Mouse (Mus musculus): Measurements from ENCODE around the gene Gstm3. TPM values are rescaled to one million over a fixed set of nuclear protein-coding genes. Genes with fewer than 3 reads are reported as not detected.
"Not testable (repeated sequence)": the region's sequence is repeated elsewhere in the genome, so short reads cannot be mapped to it uniquely, and the experiment has no call there.

Gstm3 gene
- polyA plus RNA-seq, 1 experiment from 2014 or later: 183 TPM

- 63% methylated on average over 2 of the region's 2 CpGs for WGBS
- Histone ChIP-seq H3K36me3 (ENCODE audit: control insufficient read depth, insufficient read depth, low read length) (no peaks in the 10 kb centered on the region), H3K4me2 (ENCODE audit: low read depth, low read length) (no peak overlapping the region), H3K4me1 (ENCODE audit: control insufficient read depth, insufficient read depth, low read length) (0 out of 2 replicates have a peak, but pooled peaks cover 9% of the 10 kb centered on the region), H3K9ac (ENCODE audit: low read depth, low read length) (no peak overlapping the region), H3K4me3 (ENCODE audit: low read length) (no peak overlapping the region), H3K27ac (ENCODE audit: low read length) (no peak overlapping the region), H3K27me3 (replicated peaks; ENCODE audit: control insufficient read depth, insufficient read depth, low read length) (no peaks in the 10 kb centered on the region), H3K9me3 (ENCODE audit: control insufficient read depth, low read length) (no peaks in the 10 kb centered on the region)
- ATAC-seq: no peak
Observed at GRCm38 (mm10) chr3:108010286-108010685, 41.2 kb upstream of the Gstm3 start.

- Histone ChIP-seq H3K9ac (ENCODE audit: low read depth, low read length) (no peak overlapping the region), H3K4me1 (ENCODE audit: control insufficient read depth, insufficient read depth, low read length) (no peaks in the 10 kb centered on the region), H3K9me3 (ENCODE audit: control insufficient read depth, low read length) (no peaks in the 10 kb centered on the region), H3K4me3 (ENCODE audit: low read length) (no peak overlapping the region), H3K4me2 (ENCODE audit: low read depth, low read length) (no peak overlapping the region), H3K27ac (ENCODE audit: low read length) (no peak overlapping the region), H3K36me3 (ENCODE audit: control insufficient read depth, insufficient read depth, low read length) (no peaks in the 10 kb centered on the region), H3K27me3 (replicated peaks; ENCODE audit: control insufficient read depth, insufficient read depth, low read length) (no peaks in the 10 kb centered on the region)
- no peak for ATAC-seq
- 62% methylated on average over 8 of the region's 8 CpGs for WGBS
Observed at GRCm38 (mm10) chr3:108002021-108002420, 32.9 kb upstream of the Gstm3 start.

- WGBS: 67% methylated on average over 3 of the region's 3 CpGs
- Histone ChIP-seq H3K9ac (ENCODE audit: low read depth, low read length) (no peak overlapping the region), H3K27me3 (replicated peaks; ENCODE audit: control insufficient read depth, insufficient read depth, low read length) (no peaks in the 10 kb centered on the region), H3K27ac (ENCODE audit: low read length) (no peak overlapping the region), H3K4me3 (ENCODE audit: low read length) (no peak overlapping the region), H3K4me2 (ENCODE audit: low read depth, low read length) (no peak overlapping the region), H3K36me3 (ENCODE audit: control insufficient read depth, insufficient read depth, low read length) (no peaks in the 10 kb centered on the region), H3K4me1 (ENCODE audit: control insufficient read depth, insufficient read depth, low read length) (no peaks in the 10 kb centered on the region), H3K9me3 (ENCODE audit: control insufficient read depth, low read length) (no peaks in the 10 kb centered on the region)
- ATAC-seq: no peak
Observed at GRCm38 (mm10) chr3:107999491-107999890, 30.4 kb upstream of the Gstm3 start.

- Histone ChIP-seq H3K36me3 (ENCODE audit: control insufficient read depth, insufficient read depth, low read length) (no peaks in the 10 kb centered on the region), H3K9me3 (ENCODE audit: control insufficient read depth, low read length) (no peaks in the 10 kb centered on the region)
- 86% methylated on average over 3 of the region's 3 CpGs for WGBS
Observed at GRCm38 (mm10) chr3:107998591-107998990, 29.5 kb upstream of the Gstm3 start.

GRCm38 (mm10) chr3:107996576-107996975 lies 27.5 kb upstream of the Gstm3 start:
- ATAC-seq: no peak
- Histone ChIP-seq H3K27ac (ENCODE audit: low read length) (no peak overlapping the region), H3K9me3 (ENCODE audit: control insufficient read depth, low read length) (no peaks in the 10 kb centered on the region), H3K4me2 (ENCODE audit: low read depth, low read length) (no peak overlapping the region), H3K4me1 (ENCODE audit: control insufficient read depth, insufficient read depth, low read length) (no peaks in the 10 kb centered on the region), H3K4me3 (ENCODE audit: low read length) (no peak overlapping the region), H3K36me3 (ENCODE audit: control insufficient read depth, insufficient read depth, low read length) (no peaks in the 10 kb centered on the region), H3K9ac (ENCODE audit: low read depth, low read length) (no peak overlapping the region), H3K27me3 (replicated peaks; ENCODE audit: control insufficient read depth, insufficient read depth, low read length) (no peaks in the 10 kb centered on the region)
- WGBS: 77% methylated on average over 4 of the region's 4 CpGs

More at GRCm38 (mm10) chr3:107998591-107998990, 29.5 kb upstream of the Gstm3 start:
- Histone ChIP-seq H3K27me3 (replicated peaks; ENCODE audit: control insufficient read depth, insufficient read depth, low read length) (no peaks in the 10 kb centered on the region), H3K4me3 (ENCODE audit: low read length) (no peak overlapping the region), H3K4me2 (ENCODE audit: low read depth, low read length) (no peak overlapping the region), H3K27ac (ENCODE audit: low read length) (no peak overlapping the region), H3K9ac (ENCODE audit: low read depth, low read length) (no peak overlapping the region), H3K4me1 (ENCODE audit: control insufficient read depth, insufficient read depth, low read length) (no peaks in the 10 kb centered on the region)
- no peak for ATAC-seq

- WGBS: 89% methylated on average over 2 of the region's 2 CpGs
- not testable (repeated sequence) for H3K9ac ChIP-seq (ENCODE audit: low read depth, low read length); H3K4me3 ChIP-seq (ENCODE audit: low read length); H3K4me2 ChIP-seq (ENCODE audit: low read depth, low read length); H3K9me3 ChIP-seq (ENCODE audit: control insufficient read depth, low read length); H3K27ac ChIP-seq (ENCODE audit: low read length); H3K36me3 ChIP-seq (ENCODE audit: control insufficient read depth, insufficient read depth, low read length); H3K4me1 ChIP-seq (ENCODE audit: control insufficient read depth, insufficient read depth, low read length); H3K27me3 ChIP-seq (replicated peaks; ENCODE audit: control insufficient read depth, insufficient read depth, low read length); ATAC-seq
Observed at GRCm38 (mm10) chr3:107995974-107996373, 26.9 kb upstream of the Gstm3 start.

GRCm38 (mm10) chr3:107986041-107986562 lies 17.0 kb upstream of the Gstm3 start, which contains the start of gene Gstm2:
Gene Gstm2, minus strand, starts transcription at chr3:107986453.
- Histone ChIP-seq H3K27ac (ENCODE audit: low read length) (peak within 1 kb of the TSS; percentile 76), H3K9me3 (ENCODE audit: control insufficient read depth, low read length) (no peaks in the 10 kb centered on the region), H3K4me3 (ENCODE audit: low read length) (peak within 1 kb of the TSS; percentile 41), H3K9ac (ENCODE audit: low read depth, low read length) (peak within 1 kb of the TSS; percentile 58), H3K27me3 (replicated peaks; ENCODE audit: control insufficient read depth, insufficient read depth, low read length) (no peaks in the 10 kb centered on the region), H3K36me3 (ENCODE audit: control insufficient read depth, insufficient read depth, low read length) (no peaks in the 10 kb centered on the region), H3K4me2 (ENCODE audit: low read depth, low read length) (peak within 1 kb of the TSS; percentile 44), H3K4me1 (ENCODE audit: control insufficient read depth, insufficient read depth, low read length) (peaks cover 13% of the 10 kb centered on the region)
- 21% methylated on average over 8 of the region's 8 CpGs for WGBS
- ATAC-seq: peak; percentile 98

GRCm38 (mm10) chr3:107985141-107985540 lies 16.1 kb upstream of the Gstm3 start:
- H3K9me3 ChIP-seq (ENCODE audit: control insufficient read depth, low read length); H3K9ac ChIP-seq (ENCODE audit: low read depth, low read length); ATAC-seq; H3K27ac ChIP-seq (ENCODE audit: low read length); H3K4me3 ChIP-seq (ENCODE audit: low read length); H3K36me3 ChIP-seq (ENCODE audit: control insufficient read depth, insufficient read depth, low read length); H3K27me3 ChIP-seq (replicated peaks; ENCODE audit: control insufficient read depth, insufficient read depth, low read length): not testable (repeated sequence)
- Histone ChIP-seq H3K4me1 (ENCODE audit: control insufficient read depth, insufficient read depth, low read length) (peaks cover 16% of the 10 kb centered on the region), H3K4me2 (ENCODE audit: low read depth, low read length) (peak overlapping the region; percentile 44; the same call in 1 of the 2 replicates)
- 93% methylated on average over 2 of the region's 2 CpGs for WGBS

- WGBS: 76% methylated on average over 5 of the region's 5 CpGs
- no peaks in the 10 kb centered on the region for H3K9me3 ChIP-seq (ENCODE audit: control insufficient read depth, low read length)
- H3K4me3 ChIP-seq (ENCODE audit: low read length): no peak overlapping the region
- no peak overlapping the region for H3K9ac ChIP-seq (ENCODE audit: low read depth, low read length)
- peaks cover 18% of the 10 kb centered on the region for H3K4me1 ChIP-seq (ENCODE audit: control insufficient read depth, insufficient read depth, low read length)
- no peaks in the 10 kb centered on the region for H3K36me3 ChIP-seq (ENCODE audit: control insufficient read depth, insufficient read depth, low read length)
- no peak overlapping the region for H3K4me2 ChIP-seq (ENCODE audit: low read depth, low read length)
- ATAC-seq: no peak
- no peak overlapping the region for H3K27ac ChIP-seq (ENCODE audit: low read length)
- H3K27me3 ChIP-seq (replicated peaks; ENCODE audit: control insufficient read depth, insufficient read depth, low read length): no peaks in the 10 kb centered on the region
Observed at GRCm38 (mm10) chr3:107984471-107984870, 15.4 kb upstream of the Gstm3 start.

GRCm38 (mm10) chr3:107983771-107984170 lies 14.7 kb upstream of the Gstm3 start:
- Histone ChIP-seq H3K9ac (ENCODE audit: low read depth, low read length) (no peak overlapping the region), H3K27ac (ENCODE audit: low read length) (no peak overlapping the region), H3K36me3 (ENCODE audit: control insufficient read depth, insufficient read depth, low read length) (no peaks in the 10 kb centered on the region), H3K9me3 (ENCODE audit: control insufficient read depth, low read length) (no peaks in the 10 kb centered on the region), H3K4me1 (ENCODE audit: control insufficient read depth, insufficient read depth, low read length) (peaks cover 20% of the 10 kb centered on the region), H3K4me2 (ENCODE audit: low read depth, low read length) (no peak overlapping the region), H3K4me3 (ENCODE audit: low read length) (no peak overlapping the region), H3K27me3 (replicated peaks; ENCODE audit: control insufficient read depth, insufficient read depth, low read length) (no peaks in the 10 kb centered on the region)
- ATAC-seq: no peak
- 66% methylated on average over 3 of the region's 3 CpGs for WGBS
